Mouse (Mus musculus) spleen, adult 2 months (tissue): ENCODE data around the gene Gpd1.

Source experiments
- CTCF ChIP-seq: fragments of 200-500 bp; IDR thresholded peaks from 2 replicates; pipeline ENCODE4 v1.5.1; 2011; ENCODE audit warnings: mild to moderate bottlenecking, inconsistent platforms; ENCODE audit not compliant: insufficient read depth, insufficient read length, insufficient replicate concordance; ENCODE audit errors: extremely low read depth
- POLR2A ChIP-seq: fragments of 200-500 bp; IDR thresholded peaks from 2 replicates; pipeline ENCODE4 v1.6.1; 2011; ENCODE audit warnings: low read depth, low read length, inconsistent platforms

DNA sequence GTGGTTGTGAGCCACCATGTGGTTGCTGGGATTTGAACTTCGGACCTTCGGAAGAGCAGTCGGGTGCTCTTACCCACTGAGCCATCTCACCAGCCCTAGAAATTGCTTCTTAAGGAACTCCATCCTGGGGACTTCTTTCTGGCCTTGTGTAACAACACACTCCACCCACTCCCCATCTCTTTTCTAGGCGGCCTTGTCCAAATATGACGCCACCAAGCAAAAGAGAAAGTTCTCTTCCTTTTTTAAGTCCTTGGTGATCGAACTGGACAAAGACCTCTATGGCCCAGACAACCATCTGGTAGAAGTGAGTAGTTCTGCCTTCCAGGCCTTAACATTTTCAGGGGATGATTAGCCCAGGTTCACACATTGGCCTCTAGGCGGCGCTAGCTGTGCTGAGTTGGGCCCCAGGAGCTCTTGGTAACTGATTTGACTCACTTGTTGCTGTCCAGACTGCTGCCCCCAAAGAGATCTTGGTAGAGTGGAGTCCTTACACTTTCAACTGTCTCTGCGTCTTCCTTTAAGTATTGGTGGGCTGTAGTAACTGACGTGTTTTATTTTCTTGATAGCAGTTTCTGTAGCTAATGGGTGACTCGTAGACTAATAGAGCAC, 11.8 kb upstream of the Gpd1 start, which contains the start of gene Gm17349:
- peak; percentile 69; the same call in 1 of the 2 replicates for TF ChIP-seq CTCF
- no peak for TF ChIP-seq POLR2A
